Mouse (Mus musculus) neural tube, embryonic 12.5 days (tissue): ENCODE data around the gene Pex26. TPM values are rescaled to one million over a fixed set of nuclear protein-coding genes. Genes with fewer than 3 reads are reported as not detected.

Experiments
- ATAC-seq: fragments of 200-750 bp; cut with Nextera tagmentation; 2 replicates; pipeline ENCODE4 v1.8.0; 2017; ENCODE audit warnings: low read depth, mild to moderate bottlenecking, moderate TSS enrichment, moderate library complexity; ENCODE audit not compliant: low FRiP score
- H3K27ac ChIP-seq: fragments of 300-500 bp; sonication (generic); 2 replicates; pipeline ENCODE4 v1.5.1; 2016
- H3K27me3 ChIP-seq: fragments of 300-500 bp; sonication (generic); replicated peaks from 2 replicates; pipeline ENCODE4 v1.6.1; 2016; ENCODE audit warnings: mild to moderate bottlenecking
- H3K36me3 ChIP-seq: fragments of 300-500 bp; sonication (generic); 2 replicates; pipeline ENCODE4 v1.6.1; 2016; ENCODE audit warnings: mild to moderate bottlenecking
- H3K4me1 ChIP-seq: fragments of 300-500 bp; sonication (generic); 2 replicates; pipeline ENCODE4 v1.6.1; 2016
- H3K4me2 ChIP-seq: fragments of 300-500 bp; sonication (generic); replicated peaks from 2 replicates; pipeline ENCODE4 v1.6.1; 2016; ENCODE audit warnings: mild to moderate bottlenecking
- H3K4me3 ChIP-seq: fragments of 300-500 bp; sonication (generic); 2 replicates; pipeline ENCODE4 v1.5.1; 2016
- H3K9ac ChIP-seq: fragments of 300-500 bp; sonication (generic); 2 replicates; pipeline ENCODE4 v1.6.1; 2016; ENCODE audit warnings: mild to moderate bottlenecking
- H3K9me3 ChIP-seq: fragments of 300-500 bp; sonication (generic); 2 replicates; pipeline ENCODE4 v1.6.1; 2016; ENCODE audit warnings: mild to moderate bottlenecking
- WGBS: fragments of 180-500 bp; shearing (Covaris S2); methylation state at CpG from one replicate; pipeline ENCODE4 v1.1.7; 2016; 5-methylcytosine and 5-hydroxymethylcytosine counted together
- polyA plus RNA-seq: library from polyadenylated mRNA; unstranded; fragments of >200 nt; fragmentation: Nextera tagmentation; extraction: Ambion mirVana; gene quantifications from 2 replicates; pipeline ENCODE4 v1.2.1, GENCODE M21; 2016

Gene Pex26
- polyA plus RNA-seq, 1 experiment from 2014 or later, result 12.5 TPM

DNA sequence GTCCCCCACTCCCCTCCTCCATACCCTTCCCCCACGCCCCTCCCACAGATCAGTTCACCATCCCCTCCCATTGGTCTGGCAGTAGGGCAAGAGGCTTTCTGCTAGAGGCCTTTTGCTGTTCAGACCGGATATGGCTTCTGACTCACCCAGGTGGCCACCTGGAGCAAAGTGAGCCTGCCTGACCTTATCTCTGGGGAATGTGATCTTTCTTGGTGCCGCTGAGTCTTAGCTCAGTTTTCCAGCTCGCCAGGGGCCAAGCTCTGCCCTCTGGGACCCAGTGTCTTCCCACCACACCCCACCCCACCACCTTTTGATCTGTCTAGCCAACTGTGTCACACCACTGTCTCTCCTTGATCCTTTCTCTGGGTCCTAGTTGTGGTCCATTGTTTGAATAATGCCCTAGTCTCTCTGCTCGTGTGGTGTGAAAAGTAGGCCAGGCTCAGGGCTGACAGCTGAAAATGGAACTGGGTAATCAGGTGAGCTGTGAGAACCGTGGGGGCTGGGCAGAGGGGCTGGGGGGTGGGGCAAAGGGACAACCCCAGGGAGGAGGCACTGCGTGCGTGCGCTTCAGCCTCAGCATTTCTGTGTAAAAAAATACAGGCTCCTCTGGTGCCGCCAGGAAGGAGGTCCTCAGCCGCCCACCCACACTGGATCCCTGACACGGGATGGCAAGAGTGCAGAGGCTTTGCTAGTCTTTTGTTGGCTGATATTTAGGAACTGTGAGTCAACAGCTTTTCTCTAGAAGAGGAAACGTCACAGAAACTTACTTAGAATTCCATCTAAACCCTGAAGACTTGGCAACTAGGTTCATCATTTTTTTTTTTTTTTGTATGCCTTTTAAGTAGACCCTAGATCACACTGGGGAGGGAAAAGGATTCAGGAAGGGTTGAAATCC lies 10.8 kb downstream of the Pex26 start:
- Histone ChIP-seq H3K27ac (no peak overlapping the region), H3K4me2 (no peak overlapping the region), H3K27me3 (no peaks in the 10 kb centered on the region), H3K36me3 (peaks cover 33% of the 10 kb centered on the region), H3K9ac (no peak overlapping the region), H3K4me1 (no peaks in the 10 kb centered on the region), H3K9me3 (no peaks in the 10 kb centered on the region), H3K4me3 (no peak overlapping the region)
- 42% methylated on average over 13 of the region's 13 CpGs for WGBS
- ATAC-seq, result no peak

DNA sequence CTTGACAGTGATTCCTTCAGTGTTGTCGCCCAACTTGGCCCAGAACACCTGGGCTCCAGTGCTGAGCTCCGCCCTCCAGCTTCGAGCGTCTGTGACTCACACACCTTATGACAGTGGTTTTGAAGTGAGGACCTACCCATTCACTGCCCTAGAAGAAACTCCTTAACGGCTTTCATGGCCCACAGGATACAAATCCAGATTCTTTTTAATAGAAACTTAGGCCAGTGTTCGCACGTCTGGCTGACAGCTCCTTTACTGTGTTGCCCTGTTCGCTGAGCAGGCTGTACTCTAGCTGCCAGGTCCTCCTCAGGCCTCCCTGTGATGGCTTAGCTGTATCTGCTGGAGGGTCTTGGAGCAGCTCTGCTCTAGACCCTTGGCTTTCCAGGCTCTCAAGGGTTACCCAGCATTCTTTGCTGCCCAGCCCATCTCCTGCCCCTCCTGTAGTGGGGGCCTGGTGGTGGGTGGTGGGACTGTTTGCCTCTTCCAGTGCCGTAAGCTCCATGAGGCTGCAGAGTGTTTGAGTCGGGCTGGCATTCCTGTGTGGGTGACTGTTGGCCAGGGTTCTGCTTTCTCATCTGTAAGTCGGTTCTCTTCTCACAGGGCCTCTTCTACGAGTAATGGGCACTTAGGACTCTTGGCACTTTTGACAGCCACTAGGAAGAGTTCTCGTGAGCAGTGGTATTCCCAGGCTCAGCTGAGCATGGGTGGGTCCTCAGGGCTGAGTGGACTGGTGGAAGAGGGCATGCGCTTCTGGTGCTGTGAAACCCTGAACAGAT lies 11.7 kb downstream of the Pex26 start:
- Histone ChIP-seq H3K9me3 (no peaks in the 10 kb centered on the region), H3K4me1 (no peaks in the 10 kb centered on the region), H3K4me2 (no peak overlapping the region), H3K27me3 (no peaks in the 10 kb centered on the region), H3K27ac (no peak overlapping the region), H3K4me3 (no peak overlapping the region), H3K9ac (no peak overlapping the region), H3K36me3 (peaks cover 30% of the 10 kb centered on the region)
- ATAC-seq, result no peak
- WGBS, result 88% methylated on average over 14 of the region's 14 CpGs

- ATAC-seq, result no peak
- Histone ChIP-seq H3K9ac (no peak overlapping the region), H3K36me3 (peaks cover 21% of the 10 kb centered on the region), H3K4me3 (no peak overlapping the region), H3K27me3 (no peaks in the 10 kb centered on the region), H3K27ac (no peak overlapping the region), H3K9me3 (no peaks in the 10 kb centered on the region), H3K4me2 (no peak overlapping the region), H3K4me1 (no peaks in the 10 kb centered on the region)
- WGBS, result 36% methylated on average over 9 of the region's 9 CpGs
Observed at GRCm38 (mm10) chr6:121197807-121198365, 14.4 kb downstream of the Pex26 start.

DNA sequence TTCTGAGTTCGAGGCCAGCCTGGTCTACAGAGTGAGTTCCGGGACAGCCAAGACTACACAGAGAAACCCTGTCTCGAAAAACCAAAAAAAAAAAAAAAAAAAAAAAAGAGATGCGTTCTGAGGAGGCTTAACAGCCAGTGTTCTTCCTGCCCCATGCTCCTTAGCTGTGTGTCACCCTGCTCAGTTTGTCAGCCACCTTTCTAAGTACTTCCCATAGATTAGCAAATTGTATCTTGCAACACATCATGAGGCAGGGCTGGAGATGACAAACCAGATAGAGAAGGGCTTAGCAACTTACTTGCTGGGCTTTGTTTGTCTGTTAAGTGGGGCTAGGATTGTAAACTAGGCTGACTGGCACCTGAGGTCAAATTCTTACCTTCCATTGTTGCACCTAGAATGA lies 17.0 kb downstream of the Pex26 start:
- peaks cover 7% of the 10 kb centered on the region for H3K36me3 ChIP-seq
- ATAC-seq, result no peak
- H3K4me2 ChIP-seq, result no peak overlapping the region
- whole genome bisulfite sequencing, result 90% methylated on average over 3 of the region's 4 CpGs
- no peaks in the 10 kb centered on the region for H3K9me3 ChIP-seq
- H3K4me3 ChIP-seq, result no peak overlapping the region
- H3K4me1 ChIP-seq, result no peaks in the 10 kb centered on the region
- no peaks in the 10 kb centered on the region for H3K27me3 ChIP-seq
- no peak overlapping the region for H3K9ac ChIP-seq
- H3K27ac ChIP-seq, result no peak overlapping the region

DNA sequence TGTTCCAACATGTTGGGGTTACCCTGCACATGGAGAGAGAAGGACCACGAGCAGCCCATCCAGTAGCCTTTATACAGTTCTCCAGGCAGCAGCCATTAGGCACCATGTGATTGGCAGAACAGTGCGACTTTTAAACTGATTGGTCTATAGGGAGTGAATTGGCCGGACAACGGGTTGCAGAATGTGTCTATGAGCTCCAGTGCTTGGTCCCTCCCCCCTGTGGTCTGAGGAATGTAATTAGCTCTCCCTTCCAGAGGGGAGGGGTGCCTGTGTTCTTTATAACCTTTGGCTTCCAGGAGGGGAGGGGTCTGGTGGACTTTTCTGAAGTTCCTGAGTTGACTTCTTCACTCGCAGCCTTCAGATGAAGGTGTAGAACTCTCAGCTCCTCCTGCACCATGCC lies 18.6 kb downstream of the Pex26 start:
- no peaks in the 10 kb centered on the region for H3K4me1 ChIP-seq
- H3K27ac ChIP-seq, result no peak overlapping the region
- no peak overlapping the region for H3K9ac ChIP-seq
- H3K4me2 ChIP-seq, result no peak overlapping the region
- no peaks in the 10 kb centered on the region for H3K27me3 ChIP-seq
- 55% methylated on average over 5 of the region's 5 CpGs for WGBS
- H3K36me3 ChIP-seq, result peaks cover 3% of the 10 kb centered on the region; the same call in 1 of the 2 replicates
- no peak for ATAC-seq
- H3K4me3 ChIP-seq, result no peak overlapping the region
- H3K9me3 ChIP-seq, result no peaks in the 10 kb centered on the region

DNA sequence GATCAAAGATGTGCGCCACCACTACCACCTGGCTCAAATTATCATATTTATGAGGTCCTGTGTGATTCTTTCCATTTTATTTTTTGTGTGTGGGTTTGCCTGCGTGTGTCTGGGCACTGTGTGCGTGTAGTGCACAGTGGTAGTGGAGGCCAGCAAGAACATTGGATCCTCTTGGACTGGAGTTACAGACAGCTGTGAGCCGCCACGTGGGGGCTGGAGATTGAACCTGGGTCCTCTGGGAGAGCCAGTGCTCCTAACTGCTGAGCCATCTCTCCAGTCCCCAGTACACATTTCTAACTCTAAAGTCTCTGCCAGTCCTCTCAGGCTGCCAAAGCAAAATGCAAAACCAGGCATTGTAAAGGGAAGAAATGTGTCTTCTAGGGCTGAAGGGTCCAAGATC lies 23.0 kb downstream of the Pex26 start:
- 84% methylated on average over 5 of the region's 5 CpGs for WGBS
- H3K27ac ChIP-seq, result no peak overlapping the region
- H3K4me3 ChIP-seq, result no peak overlapping the region
- no peaks in the 10 kb centered on the region for H3K36me3 ChIP-seq
- no peak overlapping the region for H3K4me2 ChIP-seq
- H3K4me1 ChIP-seq, result peaks cover 12% of the 10 kb centered on the region
- no peak for ATAC-seq
- H3K9me3 ChIP-seq, result no peaks in the 10 kb centered on the region
- H3K27me3 ChIP-seq, result peaks cover 22% of the 10 kb centered on the region
- H3K9ac ChIP-seq, result no peak overlapping the region

DNA sequence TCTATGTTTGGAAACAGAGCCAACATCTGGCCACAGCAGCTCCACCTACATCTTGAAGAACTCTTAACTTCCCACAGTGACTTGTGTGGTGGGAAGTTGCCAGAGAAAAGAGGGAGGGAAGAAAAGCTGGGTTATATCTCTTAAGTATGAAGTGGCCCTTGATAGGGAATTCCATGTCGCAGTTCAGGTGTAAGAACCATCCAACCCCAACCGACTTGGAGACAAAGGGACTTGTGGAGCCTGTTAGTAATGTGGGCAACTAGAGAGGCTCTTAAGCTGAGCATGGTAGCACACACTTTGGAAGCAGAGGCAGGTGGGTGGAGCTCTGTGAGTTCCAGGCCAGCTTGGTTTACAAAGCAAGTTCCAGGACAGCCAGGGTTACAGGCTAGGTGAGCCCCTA lies 26.1 kb downstream of the Pex26 start:
- ATAC-seq, result no peak
- H3K9ac ChIP-seq, result no peak overlapping the region
- 90% methylated on average over 2 of the region's 2 CpGs for WGBS
- no peak overlapping the region for H3K4me3 ChIP-seq
- H3K27me3 ChIP-seq, result peaks cover 35% of the 10 kb centered on the region
- no peaks in the 10 kb centered on the region for H3K36me3 ChIP-seq
- H3K9me3 ChIP-seq, result no peaks in the 10 kb centered on the region
- no peak overlapping the region for H3K4me2 ChIP-seq
- peaks cover 17% of the 10 kb centered on the region for H3K4me1 ChIP-seq
- no peak overlapping the region for H3K27ac ChIP-seq

DNA sequence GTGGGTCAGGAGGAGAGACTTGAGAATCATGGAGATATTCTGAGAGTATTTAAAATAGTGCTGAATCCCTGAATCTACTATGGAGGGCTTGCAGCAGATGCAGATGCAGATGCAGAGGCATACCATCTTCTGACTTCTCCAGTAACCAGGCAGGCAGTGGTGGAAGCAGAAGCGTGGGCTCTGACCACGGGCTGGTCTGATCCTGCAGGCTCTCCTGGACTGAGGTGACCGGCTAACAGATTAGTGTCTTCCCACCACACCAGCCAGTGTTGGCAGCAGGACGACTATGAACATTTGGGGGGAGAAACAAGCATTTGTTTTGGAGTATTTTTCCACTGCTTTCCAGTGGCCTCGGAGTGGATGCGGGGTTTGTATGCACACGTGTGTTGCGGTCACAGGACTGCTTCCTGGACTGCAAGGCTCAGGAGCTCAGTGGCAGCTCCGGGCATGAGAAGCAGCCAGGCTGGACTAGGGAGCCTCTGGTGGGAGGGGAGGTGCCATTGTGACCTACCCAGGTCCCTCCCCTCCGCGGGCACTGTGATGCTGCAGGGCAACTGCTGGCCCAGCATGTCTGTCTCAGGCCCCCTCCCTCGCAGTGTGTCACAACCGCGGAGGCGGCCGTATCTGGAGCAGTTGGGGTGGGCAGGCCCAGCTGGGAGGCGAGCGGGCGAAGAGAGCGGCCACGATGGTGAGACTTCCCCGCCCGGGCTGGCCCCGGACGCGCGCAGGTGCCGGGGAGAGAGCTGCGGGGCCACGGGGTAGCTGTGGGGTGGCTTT lies 26.9 kb downstream of the Pex26 start, which contains the start of gene Tuba8:
Tuba8 (plus strand) TSS at position 548 of the 777 bp plus-strand sequence.
- no peaks in the 10 kb centered on the region for H3K36me3 ChIP-seq
- no peak within 1 kb of the TSS for H3K27ac ChIP-seq
- 6% methylated on average over 30 of the region's 30 CpGs for WGBS
- peak within 1 kb of the TSS; percentile 89 for H3K4me2 ChIP-seq
- peaks cover 35% of the 10 kb centered on the region for H3K27me3 ChIP-seq
- H3K9ac ChIP-seq, result peak within 1 kb of the TSS; percentile 53
- peaks cover 17% of the 10 kb centered on the region for H3K4me1 ChIP-seq
- no peaks in the 10 kb centered on the region for H3K9me3 ChIP-seq
- H3K4me3 ChIP-seq, result peak within 1 kb of the TSS; percentile 40
- ATAC-seq, result peak; percentile 66

DNA sequence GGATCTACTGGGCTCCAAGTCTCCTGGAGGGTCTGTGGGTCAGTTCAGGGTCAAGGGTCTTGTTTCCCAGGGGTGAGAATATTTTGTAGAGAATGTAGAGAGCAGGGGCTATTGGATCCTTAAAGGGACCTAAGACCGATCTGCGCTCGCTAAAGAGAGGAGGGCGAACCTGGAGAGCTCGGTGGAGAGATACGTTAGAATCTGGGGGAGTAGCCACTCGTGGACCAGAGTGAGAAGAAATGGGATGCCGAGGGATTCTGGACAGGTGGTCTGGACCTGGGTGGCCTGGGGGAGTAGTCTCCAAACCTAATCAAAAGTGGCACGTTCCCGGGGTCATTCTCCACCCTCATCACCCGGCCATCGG lies 27.4 kb downstream of the Pex26 start:
- Histone ChIP-seq H3K9ac (peak overlapping the region; percentile 53), H3K9me3 (no peaks in the 10 kb centered on the region), H3K36me3 (no peaks in the 10 kb centered on the region), H3K4me3 (peak overlapping the region; percentile 40), H3K27ac (no peak overlapping the region), H3K27me3 (peaks cover 35% of the 10 kb centered on the region), H3K4me2 (peak overlapping the region; percentile 89), H3K4me1 (peaks cover 17% of the 10 kb centered on the region)
- ATAC-seq, result peak; percentile 38; the same call in 1 of the 2 replicates
- WGBS, result 2% methylated on average over 12 of the region's 12 CpGs

- H3K27me3 ChIP-seq, result peaks cover 35% of the 10 kb centered on the region
- no peak for ATAC-seq
- 7% methylated on average over 5 of the region's 5 CpGs for WGBS
- H3K9me3 ChIP-seq, result no peaks in the 10 kb centered on the region
- no peak overlapping the region for H3K9ac ChIP-seq
- peaks cover 17% of the 10 kb centered on the region for H3K4me1 ChIP-seq
- H3K36me3 ChIP-seq, result no peaks in the 10 kb centered on the region
- H3K27ac ChIP-seq, result no peak overlapping the region
- H3K4me2 ChIP-seq, result peak overlapping the region; percentile 89
- H3K4me3 ChIP-seq, result no peak overlapping the region; the same call in 1 of the 2 replicates
Observed at GRCm38 (mm10) chr6:121211743-121212142, 28.3 kb downstream of the Pex26 start.

- WGBS, result 91% methylated on average over 4 of the region's 4 CpGs
- Histone ChIP-seq H3K27me3 (peaks cover 35% of the 10 kb centered on the region), H3K36me3 (no peaks in the 10 kb centered on the region), H3K27ac (no peak overlapping the region), H3K4me1 (peaks cover 17% of the 10 kb centered on the region), H3K9ac (no peak overlapping the region), H3K4me2 (no peak overlapping the region), H3K9me3 (no peaks in the 10 kb centered on the region), H3K4me3 (no peak overlapping the region)
- ATAC-seq, result no peak
Observed at GRCm38 (mm10) chr6:121212988-121213387, 29.5 kb downstream of the Pex26 start.
